Mouse (Mus musculus): ENCODE results near the gene Dnmt3l. TPM values are rescaled to one million over a fixed set of nuclear protein-coding genes. Genes with fewer than 3 reads are reported as not detected.
"Not testable (repeated sequence)": the region's sequence is repeated elsewhere in the genome, so short reads cannot be mapped to it uniquely, and the experiment has no call there.

Gene Dnmt3l
- not detected for total RNA-seq (2021)
- long read RNA-seq, experiment 1 = 0 reads
- long read RNA-seq, experiment 2 = 0 reads

DNA sequence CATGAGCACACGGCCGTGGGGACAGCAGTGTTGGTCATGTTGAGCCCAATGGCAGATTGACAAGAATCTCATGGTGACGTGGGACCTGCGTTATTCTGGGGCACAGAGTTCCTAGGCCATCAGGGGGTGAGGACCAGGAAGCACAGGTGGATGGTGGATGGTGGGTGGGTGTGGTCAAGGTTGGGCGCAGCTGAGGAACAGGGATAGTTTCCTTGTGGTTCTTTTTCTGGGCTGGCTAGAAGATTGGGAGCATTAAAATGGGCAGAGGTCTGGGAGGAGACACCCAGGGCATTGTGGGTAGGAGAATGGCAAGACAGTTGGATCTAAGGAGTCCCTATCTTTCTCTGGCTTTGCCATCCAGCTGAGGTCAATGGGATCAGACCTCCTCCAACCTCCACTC lies at the start of gene Dnmt3l:
Gene Dnmt3l (plus strand): TSS at position 301 of the 400 bp plus-strand sequence.
- no peak for DNase-seq (ENCODE audit: low spot score in 2 of 2)

DNA sequence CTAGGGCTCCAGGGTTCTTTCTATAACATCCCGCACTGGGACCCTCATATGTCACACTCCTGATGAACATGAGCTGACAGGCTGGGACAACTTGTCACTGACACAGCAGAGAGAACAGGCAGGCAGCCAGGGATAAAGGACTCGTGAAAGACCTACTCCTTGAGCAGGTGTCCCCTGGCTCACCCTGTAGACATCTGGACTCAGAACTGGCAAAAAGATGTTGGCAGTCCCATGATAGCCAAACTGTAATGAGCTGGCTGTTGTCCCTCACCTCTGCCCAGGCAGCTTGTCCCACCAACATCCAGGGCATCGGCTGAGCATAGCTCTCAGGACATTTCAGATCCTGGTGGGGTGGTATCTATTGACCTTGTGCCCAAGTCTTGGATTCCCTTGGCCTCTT lies 46.1 kb upstream of the Dnmt3l start:
- DNase-seq (ENCODE audit: low spot score in 2 of 2) = no peak

DNA sequence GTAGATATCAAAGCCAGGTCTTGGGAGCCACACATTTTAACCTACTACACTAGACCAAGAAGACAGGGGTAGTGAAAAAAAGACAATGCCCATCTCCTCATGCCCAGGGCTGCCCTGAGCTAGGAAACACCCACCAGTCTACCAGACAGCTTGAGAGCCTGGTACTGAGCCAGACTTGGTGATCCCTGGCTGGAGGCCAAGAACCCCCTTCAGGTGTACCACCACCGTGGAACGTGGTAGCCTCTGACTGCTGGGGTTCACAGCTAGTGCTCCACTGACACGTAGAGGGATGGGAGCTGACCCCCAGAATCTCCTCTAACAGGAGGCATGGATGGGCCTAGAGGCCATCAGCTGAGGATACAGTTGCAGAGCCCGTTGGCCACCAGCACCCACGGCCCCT lies 41.5 kb upstream of the Dnmt3l start:
- DNase-seq (ENCODE audit: low spot score in 2 of 2) = no peak

DNA sequence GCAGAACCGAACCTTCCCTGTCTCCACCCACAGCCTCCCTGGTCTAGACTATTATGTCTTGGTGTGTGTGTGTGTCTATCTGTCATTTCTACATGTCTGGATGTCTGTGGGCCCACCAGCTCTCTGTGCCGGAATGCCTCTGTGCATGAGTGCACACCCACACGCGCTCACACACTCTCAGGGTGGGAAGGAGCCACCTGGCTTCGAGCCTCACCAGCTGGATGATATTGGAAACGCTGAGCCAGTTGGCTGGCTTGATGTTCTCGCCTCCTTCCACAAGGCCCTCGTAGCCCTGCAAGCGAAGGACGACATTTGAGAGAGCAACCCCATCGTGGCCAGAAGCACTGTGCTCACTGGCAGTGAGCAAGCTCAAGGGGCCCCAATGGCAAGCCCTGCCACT lies 40.0 kb upstream of the Dnmt3l start:
- peak in 1 of 2 experiments; percentile 38 for DNase-seq (ENCODE audit: low spot score in 2 of 2)

DNA sequence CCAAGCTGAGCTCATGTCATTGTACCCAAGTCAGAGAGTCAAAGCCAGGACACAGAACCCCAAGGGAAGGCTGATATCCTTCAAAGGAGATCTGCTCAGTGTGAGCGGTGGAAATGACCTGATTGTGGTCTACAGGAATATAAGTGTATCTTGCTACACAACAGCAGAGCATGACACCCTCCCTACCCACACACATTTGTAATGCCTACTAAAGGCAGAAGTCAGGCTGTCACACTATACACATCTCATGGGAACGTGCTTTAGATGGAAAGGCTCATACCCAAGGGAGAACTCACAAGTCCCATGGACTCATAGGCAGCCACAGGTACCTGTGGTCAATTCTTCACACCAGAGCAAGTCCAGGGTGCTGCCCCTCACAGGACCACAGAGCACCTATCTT lies 39.4 kb upstream of the Dnmt3l start:
- DNase-seq (ENCODE audit: low spot score in 2 of 2) = no peak

DNA sequence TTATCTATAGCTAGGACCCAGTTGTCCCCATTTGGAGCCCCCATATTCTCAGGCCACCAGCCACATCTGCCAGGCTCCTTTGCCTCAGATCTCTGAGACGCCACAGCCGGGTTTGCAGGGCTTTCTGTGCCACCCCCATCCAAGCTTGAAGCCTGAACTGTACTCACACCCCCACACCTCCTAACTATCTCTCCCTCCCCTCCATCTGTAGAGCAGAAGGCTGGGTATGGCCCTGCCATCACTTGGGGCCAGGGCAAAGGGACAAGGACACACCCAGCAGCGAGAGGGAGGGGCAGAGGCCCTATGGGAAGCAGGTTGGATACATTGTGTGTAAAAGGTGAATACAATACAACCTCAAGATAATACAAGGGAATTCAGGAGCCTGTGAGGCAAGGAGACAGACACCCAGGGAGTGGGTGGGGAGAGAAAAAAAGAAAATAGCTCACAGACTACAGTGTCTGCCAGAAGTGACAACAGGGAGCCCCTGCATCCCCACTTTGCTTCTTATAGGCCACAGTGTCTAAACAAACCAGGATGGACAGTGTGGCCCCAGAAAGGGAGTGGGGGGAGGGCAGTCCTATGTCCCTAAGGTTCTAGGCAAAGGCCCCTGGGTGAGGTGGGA lies 37.2 kb upstream of the Dnmt3l start:
- DNase-seq (ENCODE audit: low spot score in 2 of 2) = no peak

DNA sequence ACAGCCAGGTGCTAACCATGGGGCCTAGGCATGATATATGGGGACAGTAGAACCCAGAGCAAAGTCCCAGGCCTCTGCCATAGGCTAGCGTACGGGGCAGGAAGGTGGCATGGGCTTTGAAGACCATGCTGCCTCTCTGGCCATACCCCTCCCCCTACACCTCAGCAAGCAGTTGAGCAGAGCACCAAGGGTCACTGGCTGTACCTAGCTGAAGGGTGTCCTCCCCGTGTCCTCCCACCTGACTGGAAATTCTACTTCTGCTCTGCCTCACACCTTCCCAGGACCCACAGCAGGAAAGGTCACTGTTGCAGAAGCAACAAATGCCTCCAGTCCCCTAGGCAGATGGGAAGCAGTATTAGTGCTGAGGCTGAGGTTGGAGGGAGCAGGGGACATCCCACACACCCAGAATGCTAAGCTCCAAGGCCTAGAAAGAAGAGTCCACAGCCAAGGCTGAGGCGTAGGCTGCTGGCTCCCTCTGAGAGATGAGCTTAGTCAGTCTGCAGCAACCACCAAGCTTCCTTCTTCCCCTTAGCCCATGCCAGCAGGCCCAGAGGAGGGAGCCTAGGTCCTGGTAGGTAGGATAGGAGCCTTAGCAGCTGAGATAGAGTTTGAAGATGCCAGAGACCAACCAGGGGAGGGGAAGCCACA lies 35.8 kb upstream of the Dnmt3l start:
- no peak for DNase-seq (ENCODE audit: low spot score in 2 of 2)

DNA sequence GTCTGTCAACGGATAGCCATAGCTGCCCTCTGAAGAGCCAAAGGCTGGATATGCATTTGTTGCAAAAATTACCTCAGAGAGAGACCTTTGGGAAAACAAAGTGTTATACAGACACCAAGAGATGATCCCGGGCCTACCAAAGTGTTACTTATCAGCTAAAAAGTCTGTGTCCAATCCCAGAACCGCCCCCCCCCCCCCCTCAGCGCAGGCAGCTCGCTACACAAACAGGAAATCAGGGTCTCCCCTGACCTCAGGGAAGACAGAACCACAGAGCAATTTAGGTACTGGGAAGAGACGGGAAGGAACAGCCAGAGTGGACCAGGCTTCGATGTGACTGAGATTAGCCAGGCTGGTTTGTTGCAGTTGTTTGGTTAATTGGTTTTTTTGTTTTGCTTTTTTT lies 34.5 kb upstream of the Dnmt3l start:
- no peak for DNase-seq (ENCODE audit: low spot score in 2 of 2)

DNA sequence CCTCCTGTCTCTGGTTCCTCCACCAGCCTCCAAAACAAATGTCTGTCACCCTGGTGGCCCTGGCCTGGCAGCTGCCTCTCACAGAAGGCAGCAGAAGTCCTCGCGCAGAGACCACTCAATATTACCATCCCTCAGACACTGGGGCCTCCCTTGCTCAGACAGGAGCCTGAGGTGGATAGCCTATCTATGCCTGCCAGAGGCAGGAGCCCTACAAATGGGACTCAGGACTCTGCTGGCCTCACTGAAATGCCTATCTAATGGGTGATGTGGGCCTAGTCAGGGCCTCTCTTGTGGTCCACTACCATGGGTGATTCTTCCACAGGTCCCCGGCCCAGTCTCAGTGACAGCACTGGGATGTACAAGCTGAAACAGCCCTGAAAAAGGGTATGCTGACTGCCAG lies 33.6 kb upstream of the Dnmt3l start:
- no peak for DNase-seq (ENCODE audit: low spot score in 2 of 2)

DNA sequence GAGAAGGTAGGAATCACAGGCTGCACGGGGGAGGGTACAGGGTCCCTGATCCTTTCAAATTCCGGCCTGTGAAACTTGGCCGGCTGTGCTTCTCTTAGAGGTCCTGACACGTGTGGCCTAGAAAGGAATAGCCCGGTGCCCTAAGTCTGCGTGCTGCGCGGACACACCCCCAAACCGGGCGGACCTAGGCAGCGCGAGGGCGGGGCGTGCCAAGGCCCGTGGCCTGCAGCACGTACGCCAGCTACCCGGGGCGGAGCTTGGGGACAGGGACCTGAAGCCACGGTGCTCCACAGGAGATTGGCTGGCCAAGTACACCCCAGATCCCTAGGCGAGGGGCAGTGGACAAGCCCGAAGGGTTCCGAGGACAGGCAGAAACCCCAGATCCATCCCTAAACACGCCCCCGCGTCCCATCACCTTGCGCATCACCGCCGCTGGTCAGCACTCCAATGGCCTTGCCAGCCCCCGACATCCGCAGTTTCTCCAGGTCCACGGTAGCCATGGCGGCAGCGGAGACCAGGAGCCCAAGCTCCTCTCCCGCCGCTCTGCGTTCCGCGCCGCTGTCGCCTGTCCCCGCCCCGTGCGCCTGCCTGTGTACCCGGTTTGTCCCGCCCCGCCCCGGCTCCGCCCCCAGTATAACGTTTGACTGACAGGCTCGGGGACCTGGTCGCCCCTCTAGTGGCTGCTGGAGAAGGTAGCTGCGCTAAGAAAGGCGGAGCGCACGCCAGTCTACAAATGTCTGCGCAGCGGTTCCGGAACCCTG lies 32.4 kb upstream of the Dnmt3l start:
- DNase-seq (ENCODE audit: low spot score in 2 of 2) = peak; percentile 85 to 96

DNA sequence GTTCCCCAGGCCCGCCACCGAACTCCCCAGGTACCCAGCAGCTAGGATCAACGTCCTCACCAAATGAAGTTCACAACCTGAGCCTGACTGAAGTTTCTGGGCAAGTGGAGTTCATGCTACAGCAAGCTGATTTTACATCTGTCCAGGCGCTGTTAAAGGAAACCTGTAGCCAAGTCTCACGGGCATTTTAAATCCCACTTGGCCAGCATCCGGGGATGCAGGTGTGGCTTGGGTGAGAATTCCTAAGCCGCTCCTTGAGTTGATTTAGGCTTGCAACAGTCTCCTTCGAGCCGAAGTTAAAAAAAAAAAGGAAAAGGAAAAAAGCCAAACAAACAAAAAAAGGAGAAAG lies 31.8 kb upstream of the Dnmt3l start, which contains the start of gene Pfkl:
Gene Pfkl (minus strand): TSS at position 139 of the 349 bp plus-strand sequence.
- DNase-seq (ENCODE audit: low spot score in 2 of 2) = no peak

DNA sequence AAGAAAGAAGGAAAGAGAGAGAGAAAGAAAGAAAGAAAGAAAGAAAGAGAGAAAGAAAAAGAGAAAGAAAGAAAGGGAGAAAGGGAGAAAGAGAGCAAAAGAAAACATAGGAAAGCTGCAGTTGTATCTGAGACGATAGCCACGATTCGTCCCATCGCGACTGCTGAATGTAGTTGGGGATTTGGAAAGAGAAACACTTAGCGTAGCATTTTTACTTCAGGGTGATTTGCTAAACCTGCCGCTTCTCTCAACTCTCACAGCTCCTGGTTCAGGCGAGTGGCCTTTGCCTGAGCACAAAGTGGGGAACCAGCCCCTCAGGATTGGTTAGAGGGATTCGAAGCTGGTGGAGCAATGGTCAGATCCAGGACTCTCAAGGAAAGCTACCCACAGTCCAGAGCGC lies 31.4 kb upstream of the Dnmt3l start:
- DNase-seq (ENCODE audit: low spot score in 2 of 2) = no peak

DNA sequence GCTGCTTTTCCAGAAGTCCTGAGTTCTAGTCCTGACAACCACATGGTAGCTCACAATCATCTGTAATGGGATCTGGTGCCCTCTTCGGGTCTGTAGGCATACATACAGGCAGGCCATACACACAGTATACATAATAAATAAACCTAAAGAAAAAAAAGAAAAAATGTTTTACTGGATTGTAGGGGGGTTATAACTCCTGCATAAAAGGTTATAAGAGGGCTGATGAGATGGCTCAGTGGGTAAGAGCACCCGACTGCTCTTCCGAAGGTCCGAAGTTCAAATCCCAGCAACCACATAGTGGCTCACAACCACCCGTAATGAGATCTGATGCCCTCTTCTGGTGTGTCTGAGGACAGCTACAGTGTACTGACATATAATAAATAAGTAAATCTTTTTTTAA lies 30.6 kb upstream of the Dnmt3l start:
- DNase-seq (ENCODE audit: low spot score in 2 of 2) = not testable (repeated sequence)

DNA sequence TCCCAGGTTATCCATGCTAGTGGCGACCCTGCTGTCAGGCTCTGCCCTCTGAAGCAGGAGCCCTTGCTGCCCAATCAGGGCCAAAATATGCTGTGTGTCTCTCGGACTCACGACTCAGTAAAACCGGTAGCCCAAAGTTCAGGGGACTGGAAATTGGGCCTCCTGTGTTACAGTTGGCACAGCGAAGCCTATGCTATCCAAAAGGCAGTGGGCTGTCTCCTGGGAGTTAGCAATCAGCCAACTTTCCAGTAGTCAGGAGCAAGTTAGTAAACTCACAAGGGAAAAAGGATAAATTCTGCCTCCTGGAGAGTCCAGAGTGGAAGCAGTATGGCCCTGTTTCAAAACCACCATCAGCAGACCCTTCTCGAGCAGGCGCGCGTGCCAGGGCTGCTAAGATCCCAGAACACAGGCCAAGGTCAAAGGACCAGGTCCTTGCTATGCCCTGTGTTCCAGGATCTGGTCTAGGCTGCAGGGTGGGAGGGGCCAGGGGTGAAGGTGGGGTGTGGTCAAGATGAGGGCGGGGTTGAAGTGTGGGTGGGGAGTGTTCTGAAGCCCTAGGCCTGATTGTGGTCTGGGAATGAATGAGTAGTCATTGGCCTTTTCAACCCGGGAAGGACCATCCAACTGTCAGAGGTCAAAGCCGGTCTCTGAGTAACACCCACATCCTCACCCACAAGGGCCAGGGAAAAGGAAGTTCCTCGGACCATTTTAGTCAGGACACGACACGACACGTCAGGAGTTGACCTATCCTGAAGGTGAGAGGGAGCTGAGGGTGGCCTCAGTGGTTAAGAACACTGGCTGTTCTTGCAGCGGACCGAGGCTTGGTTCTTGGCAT lies 28.9 kb upstream of the Dnmt3l start:
- DNase-seq (ENCODE audit: low spot score in 2 of 2) = no peak

DNA sequence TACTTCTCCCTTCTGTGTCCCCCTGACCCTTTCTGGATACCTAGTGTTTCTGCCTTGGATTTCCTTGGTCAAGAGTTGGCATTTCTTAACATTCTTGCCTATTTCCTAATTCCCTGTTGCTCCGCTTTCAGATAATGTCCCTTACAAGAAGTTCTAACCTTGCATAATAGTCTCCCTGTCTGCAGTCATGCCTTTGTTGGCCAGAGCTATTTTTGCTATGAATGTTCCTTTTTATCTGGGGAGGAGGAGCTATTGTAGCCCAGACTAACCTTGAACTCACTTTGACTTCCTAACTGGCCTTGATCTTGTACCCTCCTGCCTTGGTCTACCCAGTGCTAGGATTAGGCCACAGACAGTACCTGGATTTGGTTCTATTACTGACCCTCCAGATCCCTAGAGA lies 26.3 kb upstream of the Dnmt3l start:
- no peak for DNase-seq (ENCODE audit: low spot score in 2 of 2)

DNA sequence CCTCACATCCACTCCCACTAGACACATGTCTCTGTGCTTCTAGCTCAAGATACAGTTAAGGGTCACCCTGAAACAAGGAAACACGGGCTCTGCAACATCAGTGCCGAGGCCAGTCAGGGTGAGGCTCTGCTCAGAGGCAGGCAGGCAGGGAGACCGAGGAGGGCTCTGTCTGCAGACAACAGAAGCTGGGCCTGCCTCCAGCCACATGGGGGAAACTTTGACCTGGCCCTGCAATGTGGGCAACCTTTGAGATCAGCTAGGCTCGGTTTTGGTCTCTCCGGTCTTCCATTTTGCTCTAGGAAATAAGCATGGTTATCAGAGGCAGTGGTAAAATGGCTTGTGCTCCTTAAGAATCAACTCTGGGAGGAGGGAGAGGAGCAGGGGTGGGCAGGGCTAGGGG lies 25.4 kb upstream of the Dnmt3l start:
- no peak for DNase-seq (ENCODE audit: low spot score in 2 of 2)

DNA sequence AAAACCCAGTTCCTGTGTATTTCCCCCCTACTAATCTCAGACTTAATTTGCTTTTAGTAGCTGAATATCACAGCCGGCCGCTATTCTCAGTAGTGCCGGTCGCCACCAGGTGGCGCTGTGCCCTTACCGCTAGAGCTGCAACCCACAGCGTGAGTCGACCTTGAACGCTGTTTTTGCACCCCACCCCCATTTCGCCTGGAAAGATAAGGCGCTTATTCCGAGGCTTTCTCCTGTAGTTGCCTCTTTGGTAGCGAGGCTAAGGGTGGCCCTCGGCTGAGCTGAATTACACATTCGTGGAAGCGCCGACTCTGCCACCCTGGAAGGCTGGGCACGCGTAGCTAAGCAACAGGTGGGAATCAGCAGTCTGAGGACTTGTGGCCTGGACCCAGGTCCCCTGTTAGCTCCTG lies 22.9 kb upstream of the Dnmt3l start:
- DNase-seq (ENCODE audit: low spot score in 2 of 2) = peak; percentile 65 to 80

DNA sequence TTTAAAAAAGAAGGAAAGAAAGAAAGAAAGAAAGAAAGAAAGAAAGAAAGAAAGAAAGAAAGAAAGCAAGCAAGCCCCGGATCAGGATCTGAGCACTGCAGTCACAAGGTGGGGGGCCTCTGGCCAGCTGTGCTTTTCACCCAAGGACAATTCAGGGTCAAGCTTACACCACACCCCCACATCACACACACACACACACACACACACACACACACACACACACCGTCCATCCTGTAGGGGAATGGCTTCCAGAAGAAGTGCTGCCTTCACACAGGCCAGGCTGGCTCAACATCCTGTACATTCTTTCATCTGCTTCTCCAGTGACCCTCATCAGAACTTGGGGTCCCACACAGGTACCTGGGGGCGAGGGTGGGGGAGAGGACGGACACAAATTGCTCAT lies 22.5 kb upstream of the Dnmt3l start:
- DNase-seq (ENCODE audit: low spot score in 2 of 2) = no peak

DNA sequence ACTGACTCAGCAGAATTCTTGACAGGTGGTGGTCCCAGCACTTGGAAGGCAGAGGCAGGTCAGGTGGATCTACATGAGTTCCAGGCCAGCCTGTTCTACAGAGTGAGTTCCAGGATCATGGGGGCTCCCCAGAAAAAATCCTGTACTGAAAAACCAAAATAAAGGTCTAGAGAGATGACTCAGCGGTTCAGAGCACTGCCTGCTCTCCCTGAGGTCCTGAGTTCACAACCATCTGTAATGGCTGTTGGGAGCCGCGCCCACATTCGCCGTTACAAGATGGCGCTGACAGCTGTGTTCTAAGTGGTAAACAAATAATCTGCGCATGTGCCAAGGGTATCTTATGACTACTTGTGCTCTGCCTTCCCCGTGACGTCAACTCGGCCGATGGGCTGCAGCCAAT lies 21.8 kb upstream of the Dnmt3l start:
- DNase-seq (ENCODE audit: low spot score in 2 of 2) = not testable (repeated sequence)

DNA sequence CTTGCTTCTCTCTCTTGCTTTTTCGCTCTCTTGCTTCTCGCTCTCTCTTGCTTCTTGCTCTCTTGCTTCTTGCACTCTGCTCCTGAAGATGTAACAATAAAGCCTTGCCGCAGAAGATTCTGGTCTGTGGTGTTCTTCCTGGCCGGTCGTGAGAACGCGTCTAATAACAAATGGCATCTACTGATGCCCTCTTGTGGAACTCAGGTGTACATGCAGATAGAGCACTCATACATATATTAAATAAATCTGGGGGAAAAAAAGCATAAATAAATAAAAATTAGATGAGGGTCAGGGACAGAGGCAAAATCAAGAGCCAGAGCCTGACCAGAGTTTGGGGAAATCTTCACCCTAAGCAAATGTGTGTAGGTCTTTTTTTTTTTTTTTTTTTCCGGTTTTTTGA lies 16.3 kb upstream of the Dnmt3l start:
- not testable (repeated sequence) for DNase-seq (ENCODE audit: low spot score in 2 of 2)

DNA sequence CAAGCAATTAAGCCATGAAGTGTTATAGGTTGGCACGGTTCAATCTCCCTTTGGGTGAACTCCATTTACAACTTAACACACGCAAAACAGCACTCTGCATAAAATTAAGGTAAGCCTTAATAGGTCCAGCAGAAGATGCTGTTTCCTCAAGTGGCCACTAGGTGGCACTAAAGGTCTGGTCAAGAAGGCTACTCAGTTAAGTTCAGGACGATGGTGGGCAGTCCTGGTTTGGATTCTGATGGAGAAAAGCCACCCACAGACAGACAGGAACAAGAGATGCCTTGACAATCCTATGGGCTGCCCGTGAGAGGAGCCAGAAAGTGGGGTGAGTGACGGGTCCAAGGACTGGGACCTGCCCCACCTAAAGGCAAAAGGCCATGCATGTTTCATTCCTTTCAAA lies 13.6 kb upstream of the Dnmt3l start:
- DNase-seq (ENCODE audit: low spot score in 2 of 2) = peak; percentile 42 to 76

DNA sequence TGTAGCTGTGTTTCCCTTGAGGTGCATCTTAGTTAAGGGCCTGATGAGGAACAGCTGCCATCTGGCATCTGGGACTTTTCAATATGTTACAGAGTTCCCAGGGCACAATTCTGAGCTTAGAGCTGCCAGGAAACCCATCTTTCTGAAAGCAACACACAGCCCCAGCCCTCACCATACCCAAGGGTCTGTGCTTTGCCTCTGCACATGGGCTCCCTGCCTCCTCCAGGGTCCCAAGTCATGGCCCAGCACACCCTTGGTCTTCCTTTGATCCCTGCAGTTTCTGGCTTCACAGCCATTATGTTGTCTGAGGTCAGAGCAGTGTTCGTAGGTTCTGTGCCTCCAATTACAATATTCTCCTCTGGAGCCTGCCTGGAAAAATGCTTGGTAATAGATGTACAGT lies 12.7 kb upstream of the Dnmt3l start:
- DNase-seq (ENCODE audit: low spot score in 2 of 2) = no peak
